Mouse (Mus musculus): ENCODE results near the gene Klhdc10.

GRCm38 (mm10) chr6:30468684-30469083 is 67.0 kb downstream of the Klhdc10 start:
- no peak for TF ChIP-seq EP300 (IDR thresholded peaks at IDR 0.05; ENCODE audit: low read depth)
- peak; percentile 48 for TF ChIP-seq CTCF (IDR thresholded peaks at IDR 0.05; ENCODE audit: low read depth)
